Comparison of ENCODE assay signal across 7 mouse cellular contexts in the genomic region with DNA sequence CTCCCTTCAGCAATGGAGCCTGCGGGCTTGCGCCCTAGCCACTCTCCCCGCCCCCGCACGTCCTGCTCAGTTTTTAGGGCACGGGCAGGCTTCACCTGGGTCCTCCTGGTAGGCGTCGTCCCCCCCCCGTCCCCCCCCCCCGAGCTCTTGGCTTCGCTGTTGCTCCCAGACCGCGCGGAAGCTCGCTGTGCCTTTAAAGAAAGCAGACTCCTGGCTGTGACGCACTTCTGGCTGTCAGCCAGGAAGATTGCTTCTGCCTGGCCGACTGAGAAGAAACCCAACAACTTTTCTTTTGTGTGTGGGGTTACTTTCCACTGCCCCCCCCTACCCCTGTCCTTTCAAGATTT. TPM values are rescaled to one million over a fixed set of nuclear protein-coding genes. Genes with fewer than 3 reads are reported as not detected.
DNase-seq lines count a peak whose midpoint lies in the region; ATAC-seq lines count a peak whose summit lies in the region.

No protein-coding gene starts in this region.

- H3K9ac ChIP-seq in intestine, embryonic 15.5 days = peak overlapping the region; percentile 71

- peak overlapping the region; percentile 92 for H3K4me2 ChIP-seq in intestine, embryonic 15.5 days (replicated peaks)

- peaks cover 39% of the 10 kb centered on the region for H3K4me1 ChIP-seq in intestine, embryonic 15.5 days (replicated peaks)

- intact Hi-C loops in left cerebral cortex, postnatal 14 days (cut with DNase I) = no loop called here

- DNase-seq in adrenal gland, adult (ENCODE audit: inconsistent age in 2 of 2, low spot score in 1 of 2) = peak; percentile 92 to 97
- DNase-seq in embryo, embryonic 11.5 days (ENCODE audit: low read depth, low spot score) = peak; percentile 86
- DNase-seq in gastrocnemius, postnatal 4 days (ENCODE audit: low spot score in 2 of 2) = peak; percentile 84 to 92
- peak; percentile 91 to 94 for DNase-seq in left cerebral cortex, postnatal 14 days (ENCODE audit: low spot score in 2 of 2)
- DNase-seq in right cerebral cortex, postnatal 25 days = peak; percentile 84

- H3K4me3 ChIP-seq in intestine, embryonic 15.5 days (replicated peaks) = peak overlapping the region; percentile 61

- ATAC-seq in intestine, embryonic 15.5 days = peak; percentile 84
- ATAC-seq in megakaryocyte progenitor cell, adult 5-6 weeks (replicated peaks; ENCODE audit: poor library complexity) = peak; percentile 21

- no peaks in the 10 kb centered on the region for H3K27me3 ChIP-seq in intestine, embryonic 15.5 days (replicated peaks)

- WGBS in intestine, embryonic 15.5 days = 0% methylated on average over 17 of the region's 17 CpGs

- no peaks in the 10 kb centered on the region for H3K36me3 ChIP-seq in intestine, embryonic 15.5 days

- peak overlapping the region; percentile 98 for H3K27ac ChIP-seq in intestine, embryonic 15.5 days

- no peaks in the 10 kb centered on the region for H3K9me3 ChIP-seq in intestine, embryonic 15.5 days

RNA-seq across cellular contexts. Expression of a gene that starts 36.5 kb away (rescaled TPM):
- 100 to 1,000 TPM; 115 to 123 TPM for total RNA-seq in gastrocnemius, postnatal 4 days (2021)
- 54.6 and 55.5 TPM in 2 replicates for polyA plus RNA-seq in intestine, embryonic 15.5 days (2015; fragmentation: Nextera tagmentation; extraction: Ambion mirVana)
- total RNA-seq in left cerebral cortex, postnatal 14 days (2021) = 10 to 100 TPM; 58.5 to 60.8 TPM
- 83.1 and 93.8 TPM in 2 replicates for total RNA-seq in megakaryocyte progenitor cell, adult 5-6 weeks (2015)
- total RNA-seq in megakaryocyte progenitor cell, adult 5-6 weeks (2017) = 156 and 190 TPM in 2 replicates

RNA-seq across cellular contexts. Expression of a gene that starts 36.7 kb away (rescaled TPM):
- 1 to 10 TPM; 2.8 to 3.1 TPM for total RNA-seq in gastrocnemius, postnatal 4 days (2021)
- 6.7 and 9.2 TPM in 2 replicates for polyA plus RNA-seq in intestine, embryonic 15.5 days (2015; fragmentation: Nextera tagmentation; extraction: Ambion mirVana)
- total RNA-seq in left cerebral cortex, postnatal 14 days (2021) = 1 to 10 TPM; 3.9 to 4.5 TPM
- total RNA-seq in megakaryocyte progenitor cell, adult 5-6 weeks (2015) = 1.9 and 3.8 TPM in 2 replicates
- total RNA-seq in megakaryocyte progenitor cell, adult 5-6 weeks (2017) = 1.0 TPM in 1 of 2 replicates, not detected in the other

RNA-seq across cellular contexts. Expression of a gene that starts 48.1 kb away (rescaled TPM):
- 1 to 10 TPM; 5.0 to 6.2 TPM for total RNA-seq in gastrocnemius, postnatal 4 days (2021)
- 2.3 and 2.8 TPM in 2 replicates for polyA plus RNA-seq in intestine, embryonic 15.5 days (2015; fragmentation: Nextera tagmentation; extraction: Ambion mirVana)
- 1 to 10 TPM; 7.7 to 8.0 TPM for total RNA-seq in left cerebral cortex, postnatal 14 days (2021)
- 3.1 and 7.6 TPM in 2 replicates for total RNA-seq in megakaryocyte progenitor cell, adult 5-6 weeks (2015)
- total RNA-seq in megakaryocyte progenitor cell, adult 5-6 weeks (2017) = 2.1 and 2.5 TPM in 2 replicates

Comparison
In these comparisons a context has a peak if more than half of its experiments do, and no peak if none do; other contexts are left out.
1. Peak in every context shown above with its lines: DNase-seq, ATAC-seq, H3K4me3 ChIP-seq and H3K27ac ChIP-seq.